Mouse (Mus musculus): Measurements from ENCODE around the gene Acvr2a. TPM values are rescaled to one million over a fixed set of nuclear protein-coding genes. Genes with fewer than 3 reads are reported as not detected.

The Acvr2a gene
- total and polyA plus RNA-seq, 3 experiments = 3.4 to 15.6 (median 14.8) TPM

DNA sequence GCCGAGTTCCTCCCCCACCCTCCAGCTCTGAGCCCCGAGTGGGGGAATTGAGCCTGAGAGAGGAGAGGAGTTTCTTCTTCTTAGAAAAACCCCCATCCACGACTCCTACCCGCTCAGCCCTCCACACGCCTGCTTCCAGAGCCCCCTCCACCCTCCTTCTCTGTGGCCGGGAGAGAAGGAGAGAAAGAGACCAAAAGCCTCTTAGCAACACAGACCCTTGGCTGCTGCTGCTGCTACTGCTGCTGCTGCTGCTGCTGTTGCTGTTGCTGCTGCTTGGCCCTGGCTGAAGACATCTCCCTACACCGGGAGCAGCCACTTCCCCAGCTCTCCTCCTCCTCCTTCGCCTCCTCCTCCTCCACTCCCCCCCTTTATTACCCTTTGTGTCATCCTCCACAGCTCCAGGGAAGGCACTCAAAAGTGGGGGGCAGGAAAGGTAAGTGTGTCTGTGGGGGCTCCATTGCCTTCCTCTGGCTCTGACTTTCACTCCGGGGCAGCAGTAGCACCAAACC is 135.9 kb downstream of the Acvr2a start:
- H3K27ac ChIP-seq = peak overlapping the region; percentile 91
- no peaks in the 10 kb centered on the region for H3K27me3 ChIP-seq (ENCODE audit: control insufficient read depth, insufficient read depth, low read length)
- TF ChIP-seq CTCF (IDR thresholded peaks at IDR 0.05) (no peak), EP300 (IDR thresholded peaks at IDR 0.05; ENCODE audit: insufficient read depth, low read depth, low read length) (no peak), POLR2A (IDR thresholded peaks at IDR 0.05; ENCODE audit: insufficient read depth, low read depth, low read length) (0 out of 2 replicates have a peak, but pooled peaks have one; percentile 7)
- no peaks in the 10 kb centered on the region; the same call in 1 of the 2 replicates for H3K4me1 ChIP-seq (ENCODE audit: control insufficient read depth, insufficient read depth, low read length)
- peak; percentile 54 to 60 for DNase-seq
- 1% methylated on average over 8 of the region's 9 CpGs for WGBS
- H3K4me3 ChIP-seq = peak overlapping the region; percentile 90
- peaks cover 2% of the 10 kb centered on the region for H3K79me2 ChIP-seq (replicated peaks; ENCODE audit: control insufficient read depth, insufficient read depth, low read length)
- intact Hi-C loops (cut with DNase I) = loop anchor here (5.0 kb wide), 1 partner anchor 137 kb away; the partner anchor contains the start of gene Acvr2a
- peak overlapping the region; percentile 82 for H3K9ac ChIP-seq (ENCODE audit: low read depth, low read length)
- peaks cover 3% of the 10 kb centered on the region; the same call in 1 of the 2 replicates for H3K36me3 ChIP-seq (ENCODE audit: control insufficient read depth, insufficient read depth, low read length)

DNA sequence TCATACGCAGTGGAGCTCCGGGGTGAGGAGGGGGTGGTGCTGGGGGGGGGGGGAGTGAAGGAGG is 136.2 kb downstream of the Acvr2a start, which contains the start of gene Orc4:
Gene Orc4, minus strand, starts transcription at position 26 of the 64 bp plus-strand sequence.
- intact Hi-C loops (cut with DNase I) = no loop called here
- TF ChIP-seq POLR2A (IDR thresholded peaks at IDR 0.05; ENCODE audit: insufficient read depth, low read depth, low read length) (no peak), CTCF (IDR thresholded peaks at IDR 0.05) (no peak), EP300 (IDR thresholded peaks at IDR 0.05; ENCODE audit: insufficient read depth, low read depth, low read length) (no peak)
- peaks cover 3% of the 10 kb centered on the region; the same call in 1 of the 2 replicates for H3K36me3 ChIP-seq (ENCODE audit: control insufficient read depth, insufficient read depth, low read length)
- peak within 1 kb of the TSS; percentile 97 for H3K4me3 ChIP-seq
- H3K27me3 ChIP-seq (ENCODE audit: control insufficient read depth, insufficient read depth, low read length) = no peaks in the 10 kb centered on the region
- H3K27ac ChIP-seq = peak within 1 kb of the TSS; percentile 91
- WGBS = 0% methylated on average over 2 of the region's 2 CpGs
- peak within 1 kb of the TSS; percentile 82 for H3K9ac ChIP-seq (ENCODE audit: low read depth, low read length)
- peaks cover 2% of the 10 kb centered on the region for H3K79me2 ChIP-seq (replicated peaks; ENCODE audit: control insufficient read depth, insufficient read depth, low read length)
- no peaks in the 10 kb centered on the region for H3K4me1 ChIP-seq (ENCODE audit: control insufficient read depth, insufficient read depth, low read length)
- DNase-seq = no peak

DNA sequence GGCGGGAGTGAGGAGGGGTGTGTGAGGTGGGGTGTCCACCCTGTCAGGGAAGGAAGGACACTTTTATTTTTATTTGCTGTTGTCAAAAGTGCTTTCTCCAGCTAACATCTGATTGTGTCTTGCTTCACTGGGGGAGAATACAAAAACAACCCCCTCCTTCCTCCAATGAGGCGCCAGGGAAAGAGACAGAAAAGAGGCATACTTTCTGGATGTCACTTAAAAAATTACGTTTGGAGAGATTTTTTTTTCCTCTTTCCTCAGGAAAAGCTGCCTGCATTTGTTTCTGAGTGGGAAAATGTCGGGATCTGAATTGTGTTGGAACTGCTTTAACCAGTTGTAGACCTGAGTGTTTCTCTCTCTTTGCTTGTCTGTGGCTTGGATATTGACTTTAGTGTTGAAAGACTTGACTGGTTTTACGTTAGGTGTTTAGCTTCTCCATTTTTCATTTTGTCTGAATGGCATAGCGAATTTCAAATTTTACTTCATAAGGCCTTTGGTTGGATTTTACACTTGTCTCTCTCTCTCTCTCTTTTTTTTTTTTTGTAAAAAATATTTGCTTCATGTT is 136.5 kb downstream of the Acvr2a start:
- Histone ChIP-seq H3K27me3 (ENCODE audit: control insufficient read depth, insufficient read depth, low read length) (no peaks in the 10 kb centered on the region), H3K9ac (ENCODE audit: low read depth, low read length) (peak overlapping the region; percentile 82), H3K36me3 (ENCODE audit: control insufficient read depth, insufficient read depth, low read length) (peaks cover 3% of the 10 kb centered on the region; the same call in 1 of the 2 replicates), H3K4me1 (ENCODE audit: control insufficient read depth, insufficient read depth, low read length) (no peaks in the 10 kb centered on the region), H3K27ac (peak overlapping the region; percentile 91), H3K79me2 (replicated peaks; ENCODE audit: control insufficient read depth, insufficient read depth, low read length) (peaks cover 2% of the 10 kb centered on the region), H3K4me3 (peak overlapping the region; percentile 90)
- DNase-seq = no peak
- WGBS = 5% methylated on average over 6 of the region's 6 CpGs
- intact Hi-C loops (cut with DNase I) = no loop called here
- TF ChIP-seq EP300 (IDR thresholded peaks at IDR 0.05; ENCODE audit: insufficient read depth, low read depth, low read length) (no peak), POLR2A (IDR thresholded peaks at IDR 0.05; ENCODE audit: insufficient read depth, low read depth, low read length) (0 out of 2 replicates have a peak, but pooled peaks have one; percentile 3), CTCF (IDR thresholded peaks at IDR 0.05) (no peak)

Other genes with a start within 250 kb of the Acvr2a start
- gene Mbd5, start 135.4 kb downstream of the Acvr2a start, total RNA-seq (2021) = 10 to 100 TPM; 29.1 to 35.3 TPM
- gene Mbd5, start 135.4 kb downstream of the Acvr2a start, polyA plus RNA-seq (2012; rRNA removed) = 6.0 and 11.3 TPM in 2 replicates
- gene Orc4, start 136.2 kb downstream of the Acvr2a start, total RNA-seq (2021) = 10 to 100 TPM; 25.1 to 30.2 TPM
- gene Orc4, start 136.2 kb downstream of the Acvr2a start, polyA plus RNA-seq (2012; rRNA removed) = 7.5 and 17.2 TPM in 2 replicates

All from heart, adult 2 months (tissue).